In genomic region chr2:102185069-102185950, GRCm38 (mm10) we compare ENCODE assay signal across 8 mouse cellular contexts. TPM values are rescaled to one million over a fixed set of nuclear protein-coding genes. Genes with fewer than 3 reads are reported as not detected.
DNase-seq lines count a peak whose midpoint lies in the region; ATAC-seq lines count a peak whose summit lies in the region.

No protein-coding gene starts in this region.

- peak; percentile 42 for ATAC-seq in forebrain, embryonic 13.5 days
- peak; percentile 45 for ATAC-seq in kidney, embryonic 15.5 days (replicated peaks; ENCODE audit: low FRiP score)

- peak overlapping the region; percentile 85 for H3K27ac ChIP-seq in forebrain, embryonic 13.5 days
- peak overlapping the region; percentile 96 for H3K27ac ChIP-seq in kidney, embryonic 15.5 days

- no peaks in the 10 kb centered on the region for H3K9me3 ChIP-seq in forebrain, embryonic 13.5 days (replicated peaks)
- H3K9me3 ChIP-seq in kidney, embryonic 15.5 days (replicated peaks) = no peaks in the 10 kb centered on the region

- no peaks in the 10 kb centered on the region for H3K27me3 ChIP-seq in forebrain, embryonic 13.5 days
- no peaks in the 10 kb centered on the region for H3K27me3 ChIP-seq in kidney, embryonic 15.5 days

- WGBS in forebrain, embryonic 13.5 days = 0% methylated on average over 24 of the region's 24 CpGs
- under 1% methylated on average over 24 of the region's 24 CpGs for WGBS in kidney, embryonic 15.5 days

- H3K9ac ChIP-seq in forebrain, embryonic 13.5 days = peak overlapping the region; percentile 91
- H3K9ac ChIP-seq in kidney, embryonic 15.5 days = peak overlapping the region; percentile 84

- H3K4me2 ChIP-seq in forebrain, embryonic 13.5 days = peak overlapping the region; percentile 87
- H3K4me2 ChIP-seq in kidney, embryonic 15.5 days = peak overlapping the region; percentile 83

- H3K4me1 ChIP-seq in forebrain, embryonic 13.5 days = peaks cover 37% of the 10 kb centered on the region
- H3K4me1 ChIP-seq in kidney, embryonic 15.5 days = peaks cover 45% of the 10 kb centered on the region

- intact Hi-C loops in heart, postnatal 25 days (cut with DNase I) = loop anchor here (5.0 kb wide), 3 partner anchors 78 to 267 kb away; partner anchors contain the start of gene Fjx1

- no peaks in the 10 kb centered on the region; the same call in 1 of the 2 replicates for H3K36me3 ChIP-seq in forebrain, embryonic 13.5 days (ENCODE audit: poor library complexity, severe bottlenecking)
- no peaks in the 10 kb centered on the region for H3K36me3 ChIP-seq in kidney, embryonic 15.5 days

- DNase-seq in heart, adult 11 months = peak; percentile 92
- DNase-seq in heart, postnatal 25 days (ENCODE audit: low spot score) = no peak
- peak; percentile 57 for DNase-seq in R1 (ENCODE audit: low read depth, low spot score)
- DNase-seq in lung, postnatal 36 days = peak; percentile 17
- DNase-seq in testis, postnatal 14 days (ENCODE audit: low spot score) = peak; percentile 42
- no peak for DNase-seq in spleen, adult 18-20 months

- H3K4me3 ChIP-seq in forebrain, embryonic 13.5 days = peak overlapping the region; percentile 81
- H3K4me3 ChIP-seq in kidney, embryonic 15.5 days (replicated peaks) = peak overlapping the region; percentile 85

RNA-seq across cellular contexts. Expression of gene Ldlrad3, which starts 0.9 kb away (rescaled TPM):
- total RNA-seq in heart, postnatal 25 days (2021) = 1 to 10 TPM; 3.8 to 4.5 TPM
- polyA plus RNA-seq in forebrain, embryonic 13.5 days (2015; fragmentation: Nextera tagmentation; extraction: Ambion mirVana) = 35.9 and 39.6 TPM in 2 replicates
- 38.0 and 40.4 TPM in 2 replicates for polyA plus RNA-seq in kidney, embryonic 15.5 days (2015; fragmentation: Nextera tagmentation; extraction: Ambion mirVana)

Comparison
In these comparisons a context has a peak if more than half of its experiments do, and no peak if none do; other contexts are left out.
1. DNase-seq: peak in heart, adult 11 months (single experiment), R1 (single experiment), lung, postnatal 36 days (single experiment) and testis, postnatal 14 days (single experiment); none in heart, postnatal 25 days (single experiment) and spleen, adult 18-20 months (0 of 2).